Mouse (Mus musculus): ENCODE measurements around the gene Mcf2l. TPM values are rescaled to one million over a fixed set of nuclear protein-coding genes. Genes with fewer than 3 reads are reported as not detected.
A peak's percentile ranks its signal among the peaks of the same experiment; 100 is the strongest.

Gene Mcf2l
- total and polyA plus RNA-seq, 3 experiments, result 30.3 to 104 (median 58.4) TPM

DNA sequence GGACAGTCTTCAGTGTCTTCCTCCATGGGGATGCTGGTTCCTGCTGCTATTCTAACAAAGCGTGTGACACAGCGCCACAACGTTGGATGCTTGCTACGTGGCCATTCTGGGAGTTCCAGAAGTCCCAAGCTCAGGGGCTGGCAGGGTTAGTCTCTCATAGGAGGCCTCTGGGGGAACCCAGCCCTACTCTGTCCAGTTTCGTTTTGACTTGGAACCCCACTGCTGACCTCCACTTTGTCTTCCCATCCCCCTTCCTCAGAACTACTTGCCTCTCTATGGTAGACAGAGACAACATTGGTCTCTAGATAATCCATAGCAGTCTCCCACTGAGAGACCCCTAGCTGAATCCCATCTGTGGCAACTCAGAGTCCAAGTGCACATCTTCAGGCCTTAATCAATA is 33.0 kb downstream of the Mcf2l start:
- H3K27ac ChIP-seq, result peak overlapping the region; percentile 89
- WGBS, result 58% methylated on average over 5 of the region's 5 CpGs
- intact Hi-C loops (cut with DNase I), result loop anchor here (2.0 kb wide), 1 partner anchor 42 kb away; no protein-coding TSS in a partner anchor
- H3K79me2 ChIP-seq (replicated peaks; ENCODE audit: control insufficient read depth, insufficient read depth, low read length), result no peaks in the 10 kb centered on the region
- DNase-seq, result no peak
- H3K27me3 ChIP-seq (ENCODE audit: control insufficient read depth, insufficient read depth, low read length), result no peaks in the 10 kb centered on the region
- peaks cover 36% of the 10 kb centered on the region for H3K4me1 ChIP-seq (ENCODE audit: control insufficient read depth, insufficient read depth, low read length)
- no peak overlapping the region; the same call in 1 of the 2 replicates for H3K9ac ChIP-seq (ENCODE audit: low read depth, low read length)
- no peak for TF ChIP-seq EP300 (IDR thresholded peaks at IDR 0.05; ENCODE audit: insufficient read depth, low read depth, low read length)
- TF ChIP-seq POLR2A (IDR thresholded peaks at IDR 0.05; ENCODE audit: insufficient read depth, low read depth, low read length), result no peak
- no peak for TF ChIP-seq CTCF (IDR thresholded peaks at IDR 0.05)
- H3K36me3 ChIP-seq (ENCODE audit: control insufficient read depth, insufficient read depth, low read length), result no peaks in the 10 kb centered on the region
- no peak overlapping the region for H3K4me3 ChIP-seq

DNA sequence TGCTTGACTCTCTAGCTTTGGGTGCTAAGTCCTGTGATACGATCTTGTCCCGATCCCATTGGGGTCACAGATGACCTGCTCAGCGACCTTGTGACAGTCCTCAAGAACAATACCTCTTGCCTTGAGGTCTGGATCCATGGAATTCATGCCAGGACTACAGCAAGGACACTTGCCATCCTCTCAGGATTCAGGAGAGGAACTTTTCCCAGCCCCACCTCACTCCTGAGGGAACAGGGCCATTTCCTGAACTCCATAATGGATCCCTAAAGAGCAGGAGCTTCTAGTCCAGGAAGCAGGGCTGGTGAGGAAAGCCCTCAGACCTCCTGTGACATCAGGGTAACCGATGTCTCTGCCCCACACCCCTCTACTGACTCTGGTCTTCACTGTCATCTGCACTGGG is 34.1 kb downstream of the Mcf2l start:
- no peak overlapping the region for H3K4me3 ChIP-seq
- H3K27me3 ChIP-seq (ENCODE audit: control insufficient read depth, insufficient read depth, low read length), result no peaks in the 10 kb centered on the region
- peaks cover 36% of the 10 kb centered on the region for H3K4me1 ChIP-seq (ENCODE audit: control insufficient read depth, insufficient read depth, low read length)
- H3K27ac ChIP-seq, result peak overlapping the region; percentile 89
- intact Hi-C loops (cut with DNase I), result loop anchor here (2.0 kb wide), 1 partner anchor 41 kb away; no protein-coding TSS in a partner anchor
- H3K9ac ChIP-seq (ENCODE audit: low read depth, low read length), result no peak overlapping the region
- TF ChIP-seq CTCF (IDR thresholded peaks at IDR 0.05), result no peak
- TF ChIP-seq EP300 (IDR thresholded peaks at IDR 0.05; ENCODE audit: insufficient read depth, low read depth, low read length), result peak; percentile 97
- peak; percentile 42; the same call in 1 of the 2 replicates for TF ChIP-seq POLR2A (IDR thresholded peaks at IDR 0.05; ENCODE audit: insufficient read depth, low read depth, low read length)
- no peaks in the 10 kb centered on the region for H3K79me2 ChIP-seq (replicated peaks; ENCODE audit: control insufficient read depth, insufficient read depth, low read length)
- peak; percentile 44 to 59 for DNase-seq
- WGBS, result 53% methylated on average over 4 of the region's 4 CpGs
- no peaks in the 10 kb centered on the region for H3K36me3 ChIP-seq (ENCODE audit: control insufficient read depth, insufficient read depth, low read length)

DNA sequence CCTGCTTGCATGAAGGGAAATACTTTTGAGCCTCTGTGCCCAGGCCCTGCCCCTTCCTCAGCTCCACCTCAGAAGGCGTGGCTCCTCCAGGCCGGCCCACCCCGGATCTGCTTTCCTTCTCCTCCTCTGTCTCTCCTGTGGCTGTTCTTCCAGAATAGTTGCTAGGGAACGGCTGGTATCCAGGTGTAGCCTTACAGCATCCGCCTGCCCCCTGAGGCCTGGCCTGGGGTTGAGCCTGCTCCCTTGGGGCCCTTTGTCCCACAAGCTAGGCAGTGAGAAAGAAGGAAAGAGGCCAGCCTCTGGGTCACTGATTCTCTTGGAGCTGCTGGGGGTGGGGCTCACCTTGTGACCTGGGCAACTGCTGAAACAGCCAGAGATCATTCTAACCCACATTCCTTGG is 38.4 kb downstream of the Mcf2l start:
- 57% methylated on average over 5 of the region's 5 CpGs for WGBS
- no peak overlapping the region for H3K27ac ChIP-seq
- intact Hi-C loops (cut with DNase I), result no loop called here
- H3K36me3 ChIP-seq (ENCODE audit: control insufficient read depth, insufficient read depth, low read length), result no peaks in the 10 kb centered on the region
- H3K27me3 ChIP-seq (ENCODE audit: control insufficient read depth, insufficient read depth, low read length), result no peaks in the 10 kb centered on the region
- no peak for DNase-seq
- H3K4me1 ChIP-seq (ENCODE audit: control insufficient read depth, insufficient read depth, low read length), result peaks cover 11% of the 10 kb centered on the region
- H3K9ac ChIP-seq (ENCODE audit: low read depth, low read length), result no peak overlapping the region
- TF ChIP-seq EP300 (IDR thresholded peaks at IDR 0.05; ENCODE audit: insufficient read depth, low read depth, low read length) (no peak), CTCF (IDR thresholded peaks at IDR 0.05) (no peak), POLR2A (IDR thresholded peaks at IDR 0.05; ENCODE audit: insufficient read depth, low read depth, low read length) (no peak)
- H3K4me3 ChIP-seq, result no peak overlapping the region
- no peaks in the 10 kb centered on the region for H3K79me2 ChIP-seq (replicated peaks; ENCODE audit: control insufficient read depth, insufficient read depth, low read length)

DNA sequence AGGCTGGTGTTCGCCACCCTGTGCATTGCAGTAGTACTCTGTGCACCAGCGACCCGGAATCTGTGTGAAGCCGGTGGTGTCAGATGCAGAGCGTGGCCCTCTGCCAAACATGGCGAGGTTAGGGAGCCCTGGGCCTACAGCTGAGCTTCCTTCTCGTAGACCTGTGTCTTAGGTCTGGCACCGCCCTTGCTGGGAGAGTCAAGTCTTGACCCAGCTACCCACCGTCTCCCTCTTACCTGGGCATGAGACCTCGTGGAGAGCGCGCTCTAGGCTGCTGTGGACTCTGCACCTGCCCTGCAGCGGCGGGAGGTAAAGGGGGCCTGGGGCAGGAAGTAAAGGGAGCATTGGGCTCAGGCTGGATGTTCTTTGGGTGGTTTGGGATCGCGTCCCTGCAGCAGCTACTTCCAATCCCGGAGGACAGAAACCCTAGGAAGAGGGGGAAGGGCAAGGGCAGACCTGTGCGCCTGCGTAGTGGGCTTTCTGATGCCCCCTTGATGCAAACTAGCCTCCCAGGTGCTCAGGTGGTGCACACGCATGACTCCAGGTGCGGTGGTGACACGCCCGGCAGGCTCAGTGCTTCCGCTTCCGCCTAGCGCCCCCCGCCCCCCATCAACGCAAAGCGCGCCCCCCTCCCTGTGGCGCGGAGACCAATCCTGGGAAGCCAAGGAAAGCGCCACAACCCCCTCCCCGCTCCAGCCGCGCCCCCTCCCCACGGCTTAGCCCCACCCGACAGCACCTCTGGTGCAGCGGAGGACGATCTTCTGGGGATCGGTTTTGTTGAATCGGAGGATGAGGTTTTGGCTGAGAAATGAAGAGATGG is 41.8 kb downstream of the Mcf2l start:
- H3K79me2 ChIP-seq (replicated peaks; ENCODE audit: control insufficient read depth, insufficient read depth, low read length), result no peaks in the 10 kb centered on the region
- DNase-seq, result no peak
- no peak overlapping the region for H3K9ac ChIP-seq (ENCODE audit: low read depth, low read length)
- H3K27ac ChIP-seq, result no peak overlapping the region
- intact Hi-C loops (cut with DNase I), result no loop called here
- no peaks in the 10 kb centered on the region for H3K36me3 ChIP-seq (ENCODE audit: control insufficient read depth, insufficient read depth, low read length)
- WGBS, result 19% methylated on average over 42 of the region's 42 CpGs
- TF ChIP-seq EP300 (IDR thresholded peaks at IDR 0.05; ENCODE audit: insufficient read depth, low read depth, low read length), result no peak
- no peak for TF ChIP-seq CTCF (IDR thresholded peaks at IDR 0.05)
- TF ChIP-seq POLR2A (IDR thresholded peaks at IDR 0.05; ENCODE audit: insufficient read depth, low read depth, low read length), result no peak
- no peaks in the 10 kb centered on the region for H3K27me3 ChIP-seq (ENCODE audit: control insufficient read depth, insufficient read depth, low read length)
- H3K4me3 ChIP-seq, result no peak overlapping the region
- H3K4me1 ChIP-seq (ENCODE audit: control insufficient read depth, insufficient read depth, low read length), result peaks cover 7% of the 10 kb centered on the region

DNA sequence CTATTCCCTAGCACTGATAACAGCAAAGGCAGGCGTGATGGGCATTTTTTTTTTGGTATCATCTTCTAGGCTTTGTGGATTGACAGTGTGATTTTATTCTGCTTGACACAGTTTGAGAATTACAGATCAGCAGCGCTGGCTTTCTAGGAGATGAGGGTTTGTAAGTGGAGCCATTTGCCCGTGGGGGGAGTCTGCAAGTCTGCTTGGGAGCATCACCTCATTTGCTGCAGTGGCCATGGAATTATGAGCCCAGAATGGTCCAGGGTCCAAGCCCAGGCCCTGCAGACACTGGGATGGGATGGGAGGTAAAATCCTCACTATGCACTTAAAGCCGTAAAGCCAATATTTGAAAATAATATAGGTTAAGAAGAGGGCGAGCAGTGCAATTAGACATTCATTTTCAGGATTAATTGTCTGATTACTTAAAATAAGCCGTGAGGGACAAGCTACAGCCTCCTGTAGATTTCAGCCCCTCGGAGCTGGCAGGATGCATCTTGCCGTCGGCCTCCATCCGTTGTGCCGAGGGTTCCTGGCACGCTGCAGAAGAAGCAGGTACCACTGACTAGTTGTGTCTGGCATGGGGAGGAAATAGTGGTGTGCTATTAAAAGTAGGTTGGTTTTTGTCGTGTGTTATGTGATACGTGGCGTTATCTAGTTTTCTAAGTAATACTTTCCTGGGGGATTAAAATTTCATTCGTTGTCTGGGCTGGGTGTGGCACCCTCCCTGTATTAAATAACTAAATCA is 42.7 kb downstream of the Mcf2l start:
- Histone ChIP-seq H3K79me2 (replicated peaks; ENCODE audit: control insufficient read depth, insufficient read depth, low read length) (no peaks in the 10 kb centered on the region), H3K27ac (no peak overlapping the region), H3K27me3 (ENCODE audit: control insufficient read depth, insufficient read depth, low read length) (no peaks in the 10 kb centered on the region), H3K36me3 (ENCODE audit: control insufficient read depth, insufficient read depth, low read length) (no peaks in the 10 kb centered on the region), H3K4me1 (ENCODE audit: control insufficient read depth, insufficient read depth, low read length) (peaks cover 7% of the 10 kb centered on the region), H3K4me3 (no peak overlapping the region), H3K9ac (ENCODE audit: low read depth, low read length) (no peak overlapping the region)
- WGBS, result 80% methylated on average over 16 of the region's 16 CpGs
- TF ChIP-seq EP300 (IDR thresholded peaks at IDR 0.05; ENCODE audit: insufficient read depth, low read depth, low read length) (no peak), CTCF (IDR thresholded peaks at IDR 0.05) (no peak), POLR2A (IDR thresholded peaks at IDR 0.05; ENCODE audit: insufficient read depth, low read depth, low read length) (no peak)
- DNase-seq, result no peak
- intact Hi-C loops (cut with DNase I), result no loop called here

Measured in heart, adult 2 months (tissue).